Mouse (Mus musculus) limb, embryonic 14.5 days (tissue): ENCODE measurements at regions not wholly inside any gene's neighbourhood (a gene's known extent, or its start where the extent isn't known, plus 50 kb on each side); places are given as distances from the start of the nearest gene placed in this dataset.
A peak's percentile ranks its signal among the peaks of the same experiment; 100 is the strongest.

ENCODE experiments used
- ATAC-seq: fragments of 200-750 bp; cut with Nextera tagmentation; 2 replicates; pipeline ENCODE4 v1.8.0; 2017; ENCODE audit warnings: low read depth, moderate number of reproducible peaks, moderate TSS enrichment; ENCODE audit not compliant: low FRiP score
- DNase-seq: peaks from one replicate; pipeline ENCODE4 v3.0.0-alpha.2; 2015; ENCODE audit warnings: low spot score
- H3K27ac ChIP-seq: fragments of 300-500 bp; sonication (generic); replicated peaks from 2 replicates; pipeline ENCODE4 v1.5.1; 2014; ENCODE audit warnings: low read depth, mild to moderate bottlenecking, low read length, moderate library complexity, mixed read lengths
- H3K27me3 ChIP-seq: fragments of 300-500 bp; sonication (generic); 2 replicates; pipeline ENCODE4 v1.6.1; 2014; ENCODE audit warnings: low read length, mixed read lengths; ENCODE audit not compliant: control insufficient read depth, insufficient read depth
- H3K36me3 ChIP-seq: fragments of 300-500 bp; sonication (generic); 2 replicates; pipeline ENCODE4 v1.6.1; 2014; ENCODE audit warnings: mild to moderate bottlenecking, low read length, moderate library complexity, mixed read lengths; ENCODE audit not compliant: control insufficient read depth, insufficient read depth
- H3K4me1 ChIP-seq: fragments of 300-500 bp; sonication (generic); 2 replicates; pipeline ENCODE4 v1.6.1; 2014; ENCODE audit warnings: antibody characterized with exemption, low read length, mixed read lengths; ENCODE audit not compliant: control insufficient read depth, insufficient read depth
- H3K4me2 ChIP-seq: fragments of 300-500 bp; sonication (generic); replicated peaks from 2 replicates; pipeline ENCODE4 v1.6.1; 2014; ENCODE audit warnings: low read depth, mild to moderate bottlenecking, low read length, moderate library complexity; ENCODE audit not compliant: severe bottlenecking
- H3K4me3 ChIP-seq: fragments of 300-500 bp; sonication (generic); replicated peaks from 2 replicates; pipeline ENCODE4 v1.5.1; 2014; ENCODE audit warnings: low read length
- H3K9ac ChIP-seq: fragments of 300-500 bp; sonication (generic); 2 replicates; pipeline ENCODE4 v1.6.1; 2014; ENCODE audit warnings: mild to moderate bottlenecking, low read depth, low read length, moderate library complexity; ENCODE audit not compliant: severe bottlenecking
- H3K9me3 ChIP-seq: fragments of 300-500 bp; sonication (generic); 2 replicates; pipeline ENCODE4 v1.6.1; 2016; ENCODE audit warnings: low read length; ENCODE audit not compliant: control insufficient read depth
- POLR2A ChIP-seq: fragments of 200-500 bp; IDR thresholded peaks from 2 replicates; pipeline ENCODE4 v1.8.0; 2012; ENCODE audit warnings: inconsistent platforms, mild to moderate bottlenecking, moderate library complexity, borderline replicate concordance; ENCODE audit not compliant: insufficient read depth, insufficient read length; ENCODE audit errors: extremely low read depth
- WGBS: fragments of 180-500 bp; shearing (Covaris S2); extraction: QIAGEN DNeasy Blood & Tissue Kit; methylation state at CpG from one replicate; pipeline ENCODE4 v1.1.7; 2014; 5-methylcytosine and 5-hydroxymethylcytosine counted together

DNA sequence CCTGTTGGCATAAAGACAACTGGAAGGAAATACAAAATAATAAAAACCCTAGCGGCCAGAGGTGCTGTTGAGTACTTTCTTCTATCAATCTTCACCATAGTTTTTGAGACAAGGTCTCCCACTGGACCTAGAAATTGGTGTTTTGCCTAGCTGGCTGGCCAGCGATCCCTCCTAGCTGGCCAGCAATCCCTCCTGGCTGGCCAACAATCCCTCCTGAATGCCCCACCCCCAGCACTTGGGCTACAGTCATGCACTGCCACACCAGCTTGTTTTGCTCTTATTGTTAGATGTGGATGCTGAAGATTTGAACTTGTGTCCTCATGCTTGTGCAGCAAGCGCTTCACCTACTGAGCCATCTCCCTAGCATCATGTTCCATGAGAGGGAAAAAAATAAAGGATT lies 54.9 kb upstream of the Neo1 start:
- TF ChIP-seq POLR2A = no peak
- Histone ChIP-seq H3K9ac (no peak overlapping the region), H3K4me1 (peaks cover 22% of the 10 kb centered on the region), H3K9me3 (no peaks in the 10 kb centered on the region), H3K4me2 (no peak overlapping the region), H3K27ac (no peak overlapping the region), H3K27me3 (no peaks in the 10 kb centered on the region), H3K4me3 (no peak overlapping the region), H3K36me3 (no peaks in the 10 kb centered on the region)
- DNase-seq = no peak
- ATAC-seq = no peak
- WGBS = 95% methylated on average over 3 of the region's 3 CpGs

GRCm38 (mm10) chr9:59087704-59088103 lies 51.5 kb upstream of the Neo1 start:
- ATAC-seq (no peak), DNase-seq (no peak)
- no peak overlapping the region; the same call in 1 of the 2 replicates for H3K27ac ChIP-seq
- H3K36me3 ChIP-seq = no peaks in the 10 kb centered on the region
- H3K27me3 ChIP-seq = no peaks in the 10 kb centered on the region
- H3K4me3 ChIP-seq = no peak overlapping the region
- no peak overlapping the region for H3K4me2 ChIP-seq
- H3K9ac ChIP-seq = no peak overlapping the region
- H3K4me1 ChIP-seq = peaks cover 11% of the 10 kb centered on the region; the same call in 1 of the 2 replicates
- WGBS = 72% methylated on average over 3 of the region's 3 CpGs
- no peaks in the 10 kb centered on the region for H3K9me3 ChIP-seq
- TF ChIP-seq POLR2A = no peak

DNA sequence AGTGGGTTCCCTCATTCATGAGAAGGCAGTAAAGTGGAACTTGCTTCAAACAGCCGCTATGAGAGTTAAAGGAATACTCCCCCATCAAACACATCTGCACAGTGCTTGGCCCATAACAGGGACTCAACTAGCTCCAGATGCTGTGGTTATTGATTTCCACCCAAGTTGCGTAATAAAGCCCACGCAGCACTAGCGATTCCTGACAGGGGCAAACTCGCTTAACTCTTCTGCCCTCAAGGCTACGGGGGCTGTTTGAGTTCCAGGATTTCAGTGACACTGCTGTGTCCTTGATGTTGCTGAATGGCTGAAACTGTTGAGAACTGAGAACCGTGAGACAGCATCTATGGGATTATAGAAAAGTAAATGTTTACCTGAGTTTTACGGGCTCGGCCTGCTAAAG lies 50.9 kb upstream of the Neo1 start:
- TF ChIP-seq POLR2A = no peak
- H3K27ac ChIP-seq = no peak overlapping the region
- H3K4me2 ChIP-seq = 0 out of 2 replicates have a peak overlapping the region, but pooled peaks have one; percentile 7
- H3K4me1 ChIP-seq = peaks cover 11% of the 10 kb centered on the region; the same call in 1 of the 2 replicates
- H3K36me3 ChIP-seq = no peaks in the 10 kb centered on the region
- H3K9ac ChIP-seq = no peak overlapping the region
- WGBS = 24% methylated on average over 9 of the region's 9 CpGs
- ATAC-seq = 0 out of 2 replicates have a peak, but pooled peaks have one; percentile 26
- DNase-seq = peak; percentile 58
- H3K4me3 ChIP-seq = no peak overlapping the region
- H3K9me3 ChIP-seq = no peaks in the 10 kb centered on the region
- H3K27me3 ChIP-seq = no peaks in the 10 kb centered on the region

- no peak overlapping the region for H3K4me3 ChIP-seq
- TF ChIP-seq POLR2A = no peak
- 0 out of 2 replicates have a peak overlapping the region, but pooled peaks have one; percentile 7 for H3K4me2 ChIP-seq
- H3K4me1 ChIP-seq = peaks cover 11% of the 10 kb centered on the region; the same call in 1 of the 2 replicates
- DNase-seq (no peak), ATAC-seq (0 out of 2 replicates have a peak, but pooled peaks have one; percentile 34)
- 78% methylated on average over 10 of the region's 10 CpGs for WGBS
- H3K27me3 ChIP-seq = no peaks in the 10 kb centered on the region
- H3K36me3 ChIP-seq = no peaks in the 10 kb centered on the region
- no peaks in the 10 kb centered on the region for H3K9me3 ChIP-seq
- H3K9ac ChIP-seq = no peak overlapping the region
- H3K27ac ChIP-seq = no peak overlapping the region
These were observed 50.4 kb upstream of the Neo1 start for GRCm38 (mm10) chr9:59086556-59087102.
